Mouse (Mus musculus): ENCODE data around the gene Eml6.
"Not testable (repeated sequence)": the region's sequence is repeated elsewhere in the genome, so short reads cannot be mapped to it uniquely, and the experiment has no call there.

GRCm38 (mm10) chr11:29824474-29825270 is 201.2 kb downstream of the Eml6 start:
- TF ChIP-seq CTCF (IDR thresholded peaks at IDR 0.05; ENCODE audit: low read depth, low read length); POLR2A (IDR thresholded peaks at IDR 0.05; ENCODE audit: extremely low read depth, insufficient read depth, low read length): not testable (repeated sequence)
